Mouse (Mus musculus): Measurements from ENCODE around the gene Lhfpl3. TPM values are rescaled to one million over a fixed set of nuclear protein-coding genes. Genes with fewer than 3 reads are reported as not detected.
"Not testable (repeated sequence)": the region's sequence is repeated elsewhere in the genome, so short reads cannot be mapped to it uniquely, and the experiment has no call there.

Gene Lhfpl3
- not detected for total RNA-seq (2021)

DNA sequence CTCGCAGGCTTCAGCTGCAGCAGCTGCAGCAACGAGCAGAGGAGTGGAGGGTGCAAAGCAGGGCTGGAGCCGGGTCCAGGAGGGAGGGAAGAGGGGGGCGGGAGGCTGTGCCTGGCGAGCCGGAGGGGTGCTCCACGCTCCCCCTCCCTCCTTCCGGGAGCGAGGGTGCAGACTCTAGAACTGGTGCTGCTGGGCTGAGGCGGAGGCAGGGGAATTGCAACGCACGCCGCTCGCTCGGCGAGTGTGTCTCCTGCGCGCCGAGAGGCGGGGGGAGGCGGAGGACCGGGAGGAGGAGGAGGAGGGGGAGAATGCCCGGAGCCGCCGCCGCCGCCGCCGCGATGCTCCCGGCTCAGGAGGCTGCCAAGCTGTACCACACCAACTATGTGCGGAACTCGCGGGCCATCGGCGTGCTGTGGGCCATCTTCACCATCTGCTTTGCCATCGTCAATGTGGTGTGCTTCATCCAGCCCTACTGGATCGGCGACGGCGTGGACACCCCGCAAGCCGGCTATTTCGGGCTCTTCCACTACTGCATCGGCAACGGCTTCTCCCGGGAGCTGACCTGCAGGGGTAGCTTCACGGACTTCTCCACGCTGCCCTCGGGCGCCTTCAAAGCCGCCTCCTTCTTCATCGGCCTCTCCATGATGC is at the start of gene Lhfpl3:
Gene Lhfpl3 (plus strand): TSS at position 175 of the 648 bp plus-strand sequence.
- no peak for DNase-seq (ENCODE audit: low spot score)
- intact Hi-C loops (cut with DNase I), result no loop called here

DNA sequence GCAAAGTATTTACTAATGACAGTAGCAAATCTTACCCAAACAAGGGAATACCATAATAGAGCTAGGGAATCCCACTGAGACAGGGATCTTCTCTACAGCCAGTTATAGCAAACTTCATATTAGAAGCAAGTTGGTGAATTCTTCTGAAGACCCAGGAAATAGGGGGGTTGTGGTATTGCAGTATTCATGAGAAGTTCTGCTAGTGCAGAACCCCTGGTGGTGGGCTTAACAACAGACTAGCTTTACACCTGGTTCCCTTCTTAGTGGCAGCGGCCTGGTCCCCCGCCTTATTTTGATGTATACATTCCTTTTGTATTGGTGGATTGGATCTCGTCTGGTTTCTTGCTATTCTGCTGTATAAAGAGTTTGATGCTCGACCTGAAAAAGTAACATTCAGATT is 39.6 kb upstream of the Lhfpl3 start:
- intact Hi-C loops (cut with DNase I), result not testable (repeated sequence)

DNA sequence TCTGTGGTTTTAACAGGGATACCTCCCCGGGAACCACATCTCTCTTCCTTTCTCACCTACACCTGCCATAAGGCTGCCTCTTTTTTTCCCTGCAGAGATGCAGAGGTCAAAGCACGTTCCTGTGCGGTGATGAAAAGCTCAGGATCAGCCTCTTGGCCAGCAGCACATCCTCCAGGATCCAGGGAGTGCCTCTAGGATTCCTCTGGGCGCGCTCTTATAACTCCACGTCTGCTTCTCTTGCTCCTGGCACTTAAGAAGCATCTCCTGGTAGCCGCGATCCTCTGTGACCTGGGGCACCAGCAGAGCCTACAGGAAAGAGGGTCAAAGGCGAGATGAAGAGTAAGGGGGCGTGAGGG is 352 bp upstream of the Lhfpl3 start:
- DNase-seq (ENCODE audit: low spot score), result no peak
- intact Hi-C loops (cut with DNase I), result no loop called here

More for the DNA sequence above, 39.6 kb upstream of the Lhfpl3 start:
- DNase-seq (ENCODE audit: low spot score), result not testable (repeated sequence)

DNA sequence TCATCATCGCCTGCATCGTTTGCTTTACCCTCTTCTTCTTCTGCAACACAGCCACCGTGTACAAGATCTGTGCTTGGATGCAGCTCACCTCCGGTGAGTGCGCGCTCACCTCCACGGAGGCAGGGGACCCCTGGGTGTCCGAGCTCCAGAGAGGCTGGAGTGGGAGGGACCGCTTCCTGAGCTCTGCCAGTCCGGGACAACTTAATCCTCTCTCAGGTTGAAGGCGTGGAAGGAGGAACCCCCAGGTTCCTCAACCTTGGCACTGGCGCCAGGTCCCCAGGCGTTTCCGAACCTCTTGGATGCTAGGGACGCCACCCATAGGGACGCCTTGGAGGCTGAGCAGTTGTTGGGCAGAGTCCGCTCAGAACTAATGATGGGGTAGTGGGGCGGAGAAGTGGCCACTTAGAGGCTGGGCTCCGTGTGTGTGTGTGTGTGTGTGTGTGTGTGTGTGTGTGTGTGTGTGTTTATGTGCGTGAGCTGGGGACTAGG is 718 bp downstream of the Lhfpl3 start:
- intact Hi-C loops (cut with DNase I), result no loop called here
- no peak for DNase-seq (ENCODE audit: low spot score)

DNA sequence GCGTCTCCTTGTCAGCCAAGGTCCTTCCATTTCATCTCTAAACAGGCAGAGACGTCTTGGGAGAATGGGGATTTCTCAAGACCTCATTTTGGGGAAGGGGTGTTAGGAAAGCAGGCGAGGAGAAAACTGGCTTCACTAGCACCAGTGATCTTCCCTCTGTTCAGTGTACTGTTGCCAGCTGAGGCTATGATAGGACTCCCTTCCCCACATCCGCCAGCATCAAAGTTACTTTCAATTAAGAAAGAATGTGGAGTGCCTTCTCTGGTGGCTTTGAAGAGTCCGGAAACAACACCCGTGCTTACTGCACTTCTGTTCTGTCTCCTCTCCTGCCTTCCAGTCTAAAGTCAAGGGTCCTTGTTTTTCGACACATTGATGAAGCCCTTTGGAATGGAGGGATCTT is 1.4 kb downstream of the Lhfpl3 start:
- DNase-seq (ENCODE audit: low spot score), result no peak
- intact Hi-C loops (cut with DNase I), result no loop called here

DNA sequence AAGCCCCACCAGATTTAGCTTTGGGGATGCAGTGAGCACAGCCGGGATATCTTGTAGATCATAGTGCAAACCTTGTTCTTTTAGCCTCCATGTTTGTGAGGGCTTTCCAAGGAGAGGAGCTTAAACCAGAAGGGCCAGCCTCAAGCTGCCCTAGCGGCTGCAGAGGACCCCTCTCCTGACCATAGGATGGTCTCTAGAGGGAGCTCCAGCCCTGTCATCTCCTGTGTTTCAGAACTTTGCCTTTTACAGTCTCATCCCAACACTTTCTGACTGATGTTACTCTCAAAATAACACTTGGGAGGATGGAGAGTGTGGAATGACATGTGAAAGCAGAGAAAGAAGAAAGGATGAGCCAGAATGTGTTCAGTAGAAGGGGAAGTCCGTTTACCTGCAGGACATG is 11.4 kb downstream of the Lhfpl3 start:
- DNase-seq (ENCODE audit: low spot score), result no peak
- intact Hi-C loops (cut with DNase I), result loop anchor here (2.0 kb wide), 1 partner anchor 468 kb away; no protein-coding TSS in a partner anchor

DNA sequence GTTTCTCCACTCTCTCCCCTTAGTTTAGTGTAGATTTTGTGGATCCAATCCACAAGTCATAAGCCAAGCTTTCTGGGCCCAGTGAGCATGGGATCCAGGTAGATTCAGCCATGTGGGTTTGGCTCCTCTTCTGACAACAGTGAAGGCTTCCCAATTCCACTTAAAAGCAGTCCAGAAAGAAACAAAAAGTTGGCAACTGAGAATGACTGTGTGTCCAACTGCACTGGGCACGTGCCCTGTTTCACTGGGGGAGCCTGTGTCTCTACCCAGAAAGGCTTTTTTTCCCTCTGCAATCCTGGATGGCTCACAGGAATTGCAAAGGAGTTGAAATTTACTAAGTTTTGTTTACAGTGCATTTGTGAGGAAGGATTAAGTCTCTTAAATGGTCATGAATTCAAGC is 24.9 kb downstream of the Lhfpl3 start:
- intact Hi-C loops (cut with DNase I), result no loop called here
- DNase-seq (ENCODE audit: low spot score), result no peak

DNA sequence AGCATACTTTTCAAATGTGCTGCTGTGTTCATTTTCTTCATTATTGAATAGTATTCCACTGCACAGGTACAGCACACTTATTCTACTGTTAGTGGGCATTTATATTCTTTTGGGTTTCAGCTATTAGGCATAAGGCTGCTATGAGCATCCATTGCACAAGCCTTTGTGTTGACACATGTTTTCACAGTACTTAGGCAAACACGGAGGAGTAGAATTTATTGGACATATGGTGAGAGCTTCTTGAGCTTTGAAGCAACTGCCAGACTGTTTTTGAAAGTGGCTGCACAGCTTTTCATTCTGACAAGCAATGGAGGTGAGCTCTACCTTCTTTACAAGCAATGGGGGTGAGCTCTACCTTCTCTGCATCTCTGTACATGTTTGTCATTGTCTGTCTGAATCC is 49.5 kb downstream of the Lhfpl3 start:
- no peak for DNase-seq (ENCODE audit: low spot score)
- intact Hi-C loops (cut with DNase I), result no loop called here

DNA sequence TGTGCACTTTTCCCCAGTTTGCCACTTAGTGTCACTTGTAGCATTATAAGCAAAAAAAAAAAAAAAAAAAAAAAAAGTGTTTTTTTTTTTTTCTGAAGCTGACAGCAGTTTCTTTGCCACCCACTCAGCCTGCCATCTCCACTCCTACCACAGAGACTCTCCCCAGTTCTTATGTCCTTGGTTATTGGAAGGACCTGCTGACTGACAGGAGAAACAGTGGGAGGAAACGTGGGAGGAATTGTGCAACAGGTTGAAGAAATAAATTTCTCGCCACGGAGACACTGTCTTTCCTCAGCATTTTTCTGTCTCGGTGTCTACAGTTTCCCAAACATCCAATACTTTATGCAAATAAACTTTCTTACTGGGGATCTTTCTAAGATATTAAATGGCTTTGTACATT is 67.6 kb downstream of the Lhfpl3 start:
- intact Hi-C loops (cut with DNase I), result no loop called here
- no peak for DNase-seq (ENCODE audit: low spot score)

DNA sequence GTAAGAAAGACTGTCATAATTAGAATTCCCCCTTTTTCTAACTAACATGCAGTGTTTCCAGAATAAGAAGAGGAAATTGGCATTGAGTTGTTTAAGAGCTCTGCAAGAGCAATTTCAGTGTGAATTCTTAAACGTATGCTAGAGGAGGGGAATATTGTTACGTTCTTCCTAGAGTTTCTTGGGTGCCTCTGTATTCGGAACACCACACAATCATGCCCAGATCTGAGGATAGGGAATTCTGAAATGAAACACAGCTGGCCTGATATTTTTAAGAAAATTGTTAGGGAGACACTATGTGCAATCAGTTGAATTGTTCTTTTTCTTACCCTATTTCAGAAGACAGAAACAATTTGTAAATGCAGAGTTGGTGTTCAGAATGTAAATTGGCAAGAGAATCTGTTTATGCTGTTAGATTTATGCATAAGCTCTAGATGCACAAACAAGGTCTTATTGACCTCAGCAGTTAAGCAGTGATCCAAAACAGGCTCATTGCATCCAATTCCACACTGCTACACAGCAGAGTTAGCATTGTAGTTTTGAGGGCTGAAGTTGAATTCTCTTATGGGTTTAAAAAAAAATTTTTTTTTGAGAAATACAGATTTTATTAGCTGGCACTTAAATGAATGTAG is 84.1 kb downstream of the Lhfpl3 start:
- DNase-seq (ENCODE audit: low spot score), result no peak
- intact Hi-C loops (cut with DNase I), result no loop called here

DNA sequence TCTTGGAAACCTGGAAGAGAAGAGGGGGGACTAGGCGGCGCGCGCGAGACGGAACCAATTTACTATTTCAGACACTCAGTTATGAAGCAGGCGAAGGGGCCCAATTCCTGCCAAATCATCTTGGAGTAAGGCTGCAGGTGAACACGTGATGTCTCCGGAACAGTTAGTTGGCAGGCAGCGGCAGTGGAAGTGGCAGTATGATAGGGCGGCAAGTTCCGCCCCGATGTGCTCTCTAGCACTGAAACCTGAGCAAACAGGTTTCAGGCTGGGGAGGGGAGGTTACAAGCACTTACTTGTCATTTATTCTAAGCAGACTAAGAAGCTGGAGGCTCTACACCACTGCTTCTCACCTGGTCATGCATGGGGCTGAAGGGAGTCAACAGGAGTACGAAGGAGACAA is 105.7 kb downstream of the Lhfpl3 start:
- intact Hi-C loops (cut with DNase I), result no loop called here
- no peak for DNase-seq (ENCODE audit: low spot score)

DNA sequence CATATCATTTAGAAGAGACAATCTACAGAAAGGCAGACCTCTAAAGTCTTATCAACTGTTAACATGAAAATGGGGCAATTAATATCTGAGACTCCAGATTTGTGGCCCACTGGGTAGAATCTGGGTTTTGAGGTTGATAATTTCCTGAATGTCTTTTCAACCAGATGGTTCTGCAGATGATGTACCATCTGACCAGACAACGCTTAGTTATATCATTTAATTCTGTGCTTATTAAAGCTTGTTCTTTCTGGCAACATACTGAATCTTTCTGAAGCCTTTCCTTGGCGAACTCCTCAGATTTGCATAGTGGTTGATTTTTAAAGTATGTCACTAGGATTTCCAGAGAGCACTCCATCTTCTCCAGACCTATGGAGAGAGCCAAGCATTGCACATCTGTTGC is 107.6 kb downstream of the Lhfpl3 start:
- intact Hi-C loops (cut with DNase I), result no loop called here
- no peak for DNase-seq (ENCODE audit: low spot score)

DNA sequence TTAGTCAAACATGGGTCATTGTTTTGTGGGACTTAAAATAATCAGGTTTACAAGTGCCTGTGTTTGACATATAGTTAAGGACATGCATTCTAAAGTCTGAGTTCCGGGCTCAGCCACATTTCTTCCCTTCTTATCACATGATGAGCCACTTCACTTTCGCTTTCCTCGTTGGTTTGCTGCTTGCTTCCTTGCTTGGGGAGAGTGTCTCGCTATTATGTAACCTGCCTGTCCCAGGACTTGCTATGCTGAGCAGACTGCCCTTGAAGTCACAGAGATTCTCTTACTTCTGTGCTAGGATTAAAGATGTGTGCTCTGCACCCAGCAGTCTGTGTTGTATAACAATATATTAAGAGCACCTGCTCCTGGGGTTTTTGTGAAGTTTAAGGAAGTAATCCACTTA is 110.6 kb downstream of the Lhfpl3 start:
- intact Hi-C loops (cut with DNase I), result no loop called here

DNA sequence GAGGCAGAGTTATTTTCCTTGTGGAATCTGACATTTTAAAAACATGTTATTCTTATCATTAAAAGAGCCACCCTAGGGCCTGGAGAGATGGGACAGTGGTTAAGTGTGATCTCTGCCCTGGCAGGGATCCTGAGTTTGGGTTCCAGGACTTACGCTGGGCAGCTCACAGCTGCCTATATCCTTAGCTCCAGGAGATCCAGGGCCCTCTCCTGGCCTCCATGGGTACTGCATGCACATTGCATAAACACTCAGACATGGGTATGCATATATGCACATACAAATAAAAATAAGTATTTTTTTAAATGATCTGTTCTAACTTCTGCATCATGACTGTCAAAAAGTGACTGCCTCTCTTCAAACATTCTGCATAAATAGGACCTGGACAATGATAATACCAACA is 115.5 kb downstream of the Lhfpl3 start:
- no peak for DNase-seq (ENCODE audit: low spot score)
- intact Hi-C loops (cut with DNase I), result no loop called here

More for the DNA sequence above, 110.6 kb downstream of the Lhfpl3 start:
- DNase-seq (ENCODE audit: low spot score), result no peak

DNA sequence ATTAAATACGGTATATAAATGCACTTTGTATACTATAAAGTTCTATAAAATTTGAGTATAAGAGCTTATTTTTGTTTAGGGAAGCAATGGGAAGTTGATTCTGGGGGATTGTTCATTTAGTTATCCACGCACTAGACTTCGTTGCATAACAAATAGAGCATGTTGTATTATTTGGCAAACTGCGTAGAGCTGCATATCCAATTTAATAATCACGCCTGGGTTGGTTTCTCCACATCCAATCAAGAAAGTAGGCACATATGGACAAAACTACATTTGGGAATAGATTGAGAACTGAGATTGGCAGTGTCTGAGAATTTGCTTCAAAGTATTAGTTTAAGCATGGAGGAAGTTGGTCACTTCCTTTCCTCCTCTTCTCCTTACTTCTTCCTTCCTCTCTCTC is 123.2 kb downstream of the Lhfpl3 start:
- no peak for DNase-seq (ENCODE audit: low spot score)
- intact Hi-C loops (cut with DNase I), result no loop called here

DNA sequence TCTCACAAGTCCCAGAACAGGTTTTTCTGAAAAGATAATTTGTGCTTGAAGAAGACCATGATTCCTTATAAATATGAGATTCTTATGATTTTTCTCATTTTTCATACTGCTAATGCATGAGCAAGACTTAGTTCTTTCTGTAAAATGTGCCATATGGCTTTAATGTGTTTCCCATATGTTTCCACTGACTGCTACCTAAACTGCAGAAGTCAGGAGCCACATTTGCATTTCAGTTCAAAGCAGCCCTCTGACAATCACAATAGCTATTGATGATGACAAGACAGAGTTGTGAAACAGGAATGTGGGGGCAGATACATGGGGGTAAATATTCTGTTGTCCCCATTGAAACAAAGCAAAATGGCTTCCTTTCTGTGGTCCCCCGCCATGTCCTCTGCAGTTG is 126.6 kb downstream of the Lhfpl3 start:
- DNase-seq (ENCODE audit: low spot score), result no peak
- intact Hi-C loops (cut with DNase I), result no loop called here

DNA sequence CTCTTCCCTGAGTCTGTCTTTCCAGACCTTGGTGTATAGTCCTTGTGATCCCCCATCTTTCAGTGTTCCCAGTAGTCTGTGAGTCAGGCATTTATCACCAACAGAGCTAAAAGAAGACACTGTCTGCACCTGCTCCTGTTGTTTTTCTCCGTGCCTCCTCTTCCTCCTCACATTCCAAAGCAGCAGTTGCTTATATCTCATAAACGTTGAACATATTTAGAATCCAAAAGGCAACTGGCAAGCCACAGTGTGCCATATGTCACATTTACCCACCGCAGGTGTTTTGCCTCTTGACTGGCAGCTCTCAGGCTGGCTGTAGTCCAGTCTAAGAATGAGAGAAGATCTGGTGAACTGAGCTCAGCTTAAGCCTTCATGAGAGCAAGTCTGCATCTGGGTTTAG is 142.5 kb downstream of the Lhfpl3 start:
- no peak for DNase-seq (ENCODE audit: low spot score)
- intact Hi-C loops (cut with DNase I), result no loop called here

DNA sequence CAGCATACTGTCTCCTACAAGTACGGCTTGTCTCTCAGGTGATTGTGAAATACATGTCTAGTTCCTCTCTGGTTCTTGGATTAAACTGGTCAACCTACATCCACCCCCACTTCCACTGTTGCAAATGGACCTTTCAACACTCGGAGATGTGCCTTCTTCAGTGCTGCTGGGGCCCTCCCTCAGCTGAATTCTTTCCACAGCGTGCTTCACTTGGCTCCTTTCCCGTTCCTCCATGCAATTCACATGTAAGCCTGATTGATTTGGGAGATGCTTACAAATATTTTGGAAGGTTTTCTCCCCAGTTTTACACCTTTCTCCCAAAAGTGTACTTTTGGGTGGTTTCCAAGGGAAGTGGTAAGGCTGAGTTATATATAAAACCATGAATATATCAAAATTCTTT is 143.6 kb downstream of the Lhfpl3 start:
- intact Hi-C loops (cut with DNase I), result no loop called here
- no peak for DNase-seq (ENCODE audit: low spot score)

DNA sequence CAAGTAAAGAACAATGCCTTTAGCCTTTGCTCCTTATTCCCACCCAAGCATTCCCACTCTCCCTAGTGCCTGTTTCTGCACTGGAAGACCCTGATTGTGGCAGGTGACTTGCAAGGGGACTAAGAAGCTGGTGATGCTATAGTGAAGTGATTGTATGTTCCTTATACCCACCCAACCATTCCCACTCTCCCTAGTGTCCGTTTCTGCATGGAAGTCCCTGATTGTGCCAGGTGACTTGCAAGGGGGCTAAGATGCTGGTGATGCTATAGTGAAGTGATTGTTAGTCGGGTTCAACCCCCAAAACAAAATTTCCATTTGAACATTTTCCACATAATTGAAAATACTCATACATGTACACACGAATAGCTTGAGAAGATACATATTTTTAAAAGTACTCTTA is 151.4 kb downstream of the Lhfpl3 start:
- DNase-seq (ENCODE audit: low spot score), result no peak
- intact Hi-C loops (cut with DNase I), result no loop called here

DNA sequence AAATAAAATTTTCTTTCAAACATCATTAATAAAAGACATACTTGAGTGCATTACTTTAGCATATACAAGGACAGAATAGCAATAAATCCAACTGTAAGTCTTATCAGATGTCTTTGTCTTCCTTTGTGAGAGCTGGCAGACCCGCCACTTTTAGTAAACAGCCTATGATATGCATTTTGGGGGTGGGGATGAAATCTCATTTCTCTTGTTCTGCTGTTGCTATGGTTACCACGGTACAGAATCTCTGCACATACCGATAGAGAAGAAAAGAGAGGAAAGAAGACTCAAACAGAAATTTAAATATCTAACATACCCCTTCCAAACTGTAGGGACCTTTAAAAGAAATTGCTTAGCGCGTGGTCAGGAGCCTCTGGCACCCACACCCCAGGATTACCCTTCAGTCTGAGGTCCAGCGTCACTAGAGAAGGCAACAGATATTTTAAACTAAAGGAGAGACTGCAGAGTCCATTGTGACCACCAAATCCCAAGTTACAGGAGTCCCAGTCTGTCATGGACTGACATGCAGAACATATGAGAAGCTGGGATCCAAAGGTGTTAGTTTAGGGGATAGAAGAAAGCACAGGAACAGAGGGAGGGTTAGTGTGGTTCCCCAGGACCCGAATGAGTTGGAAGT is 151.9 kb downstream of the Lhfpl3 start:
- no peak for DNase-seq (ENCODE audit: low spot score)
- intact Hi-C loops (cut with DNase I), result no loop called here

DNA sequence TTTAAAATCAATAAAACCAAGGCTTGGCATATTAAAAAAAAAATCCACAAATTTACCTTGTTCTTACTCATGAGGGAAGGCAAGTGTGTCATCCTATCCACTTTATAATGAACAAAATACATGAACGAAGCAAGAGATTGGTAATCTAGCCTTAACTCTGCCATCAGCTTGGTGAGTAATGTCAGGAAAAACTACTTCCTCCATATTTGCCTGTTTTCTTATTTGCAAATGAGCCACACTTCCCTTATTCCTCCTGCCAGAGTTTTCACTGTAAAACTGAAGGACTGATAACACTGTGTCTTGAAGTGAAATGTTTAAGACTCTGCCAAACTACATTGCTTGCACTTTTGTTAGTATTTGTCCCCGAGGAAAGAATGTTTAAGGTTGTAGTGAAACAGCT is 152.7 kb downstream of the Lhfpl3 start:
- intact Hi-C loops (cut with DNase I), result no loop called here
- DNase-seq (ENCODE audit: low spot score), result no peak

DNA sequence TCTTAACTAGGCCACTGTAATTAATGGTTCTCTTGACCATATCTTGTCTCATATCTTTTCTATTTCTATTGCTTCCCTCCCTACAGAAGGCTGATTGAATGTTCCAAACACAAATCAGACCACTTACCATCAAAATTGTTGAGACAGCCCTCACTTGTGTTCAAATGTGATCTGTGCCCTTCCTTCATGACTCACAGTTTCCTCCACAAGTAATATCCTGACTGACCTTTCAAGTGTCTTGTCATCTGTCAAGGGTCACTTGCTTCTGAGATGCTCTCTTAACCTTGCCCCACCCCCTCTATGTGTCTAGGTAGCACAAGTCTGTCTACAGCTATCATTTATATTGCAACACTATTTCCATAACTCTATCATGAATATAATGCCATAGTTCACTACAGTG is 154.1 kb downstream of the Lhfpl3 start:
- intact Hi-C loops (cut with DNase I), result no loop called here

More for the DNA sequence above, 154.1 kb downstream of the Lhfpl3 start:
- DNase-seq (ENCODE audit: low spot score), result no peak
